ENCODE assay signal across 19 mouse cellular contexts in the genomic region with DNA sequence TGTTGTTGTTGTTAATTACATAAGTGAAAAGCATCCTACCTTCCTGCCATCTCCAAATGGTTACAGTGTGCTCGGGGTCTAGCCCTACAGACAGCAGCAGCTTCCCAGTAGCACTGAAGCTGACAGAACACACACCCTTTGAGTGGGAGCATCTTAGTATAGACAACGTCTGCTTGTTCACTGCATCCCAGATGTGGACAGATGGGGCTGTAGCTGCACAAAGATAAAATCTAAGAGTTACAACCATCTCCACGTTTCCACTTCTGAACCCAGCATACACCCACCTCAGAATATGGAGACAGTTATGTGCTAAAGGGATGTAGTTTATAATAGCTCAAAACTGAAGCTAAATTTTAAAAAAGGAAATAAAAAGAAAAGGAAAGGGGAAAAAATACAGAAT.
"Had no signal": no experiment of that assay in that cellular context is flagged by ENCODE, and none has a peak within 500 bp of the region (broad histone marks: within the 10 kb centered on the region; RNA-seq: fewer than 3 reads in every experiment).

No protein-coding gene starts in this region.

- H3K4me3 ChIP-seq: midbrain, embryonic 10.5 days; midbrain, embryonic 12.5 days; myocyte; neural tube, embryonic 13.5 days; neural tube, embryonic 15.5 days had no signal

- ATAC-seq: midbrain, embryonic 16.5 days had no signal

- H3K27me3 ChIP-seq: midbrain, embryonic 12.5 days; neural tube, embryonic 13.5 days; neural tube, embryonic 15.5 days had no signal

- H3K9ac ChIP-seq: lung, embryonic 14.5 days; midbrain, embryonic 12.5 days; neural tube, embryonic 13.5 days; neural tube, embryonic 15.5 days had no signal

- H3K9me3 ChIP-seq: midbrain, embryonic 10.5 days; midbrain, embryonic 12.5 days; neural tube, embryonic 13.5 days; neural tube, embryonic 15.5 days had no signal

- DNase-seq: lung, adult 18-20 months; lung, embryonic 14.5 days; lung, postnatal 10 days; lung, postnatal 4 days; midbrain, embryonic 14.5 days; retina, postnatal 1 day; right cerebral cortex, adult 18-20 months; right cerebral cortex, postnatal 25 days; right cerebral cortex, postnatal 4 days; spleen, adult 18-20 months; thymus, adult 2 months; thymus, postnatal 25 days; thymus, postnatal 4 days had no signal

- H3K27ac ChIP-seq: midbrain, embryonic 10.5 days; midbrain, embryonic 12.5 days; neural tube, embryonic 13.5 days; neural tube, embryonic 15.5 days had no signal

- H3K4me2 ChIP-seq: lung, embryonic 14.5 days; midbrain, embryonic 12.5 days; neural tube, embryonic 13.5 days; neural tube, embryonic 15.5 days had no signal

- H3K4me1 ChIP-seq: midbrain, embryonic 10.5 days; midbrain, embryonic 12.5 days; neural tube, embryonic 13.5 days; neural tube, embryonic 15.5 days had no signal
